Mouse (Mus musculus) adrenal gland, postnatal 4 days (tissue): ENCODE measurements around the gene Ranbp10. TPM values are rescaled to one million over a fixed set of nuclear protein-coding genes. Genes with fewer than 3 reads are reported as not detected.
"Not testable (repeated sequence)": the region's sequence is repeated elsewhere in the genome, so short reads cannot be mapped to it uniquely, and the experiment has no call there.

Source experiments
- DNase-seq, 2 experiments: peaks; one replicate each; pipeline ENCODE4 v3.0.0; 2021 to 2022; ENCODE audit warnings: low spot score in 2 of 2, mixed read lengths in 2 of 2
- total RNA-seq, 2 experiments: library from RNA; stranded (reverse); gene quantifications; 2 replicates each; pipeline ENCODE4 v1.2.3; 2021

Gene Ranbp10
- total RNA-seq, 2 experiments from 2014 or later = 36.5 to 37.6 TPM

GRCm38 (mm10) chr8:105836991-105837390 is 9.8 kb upstream of the Ranbp10 start:
- DNase-seq = no peak

DNA sequence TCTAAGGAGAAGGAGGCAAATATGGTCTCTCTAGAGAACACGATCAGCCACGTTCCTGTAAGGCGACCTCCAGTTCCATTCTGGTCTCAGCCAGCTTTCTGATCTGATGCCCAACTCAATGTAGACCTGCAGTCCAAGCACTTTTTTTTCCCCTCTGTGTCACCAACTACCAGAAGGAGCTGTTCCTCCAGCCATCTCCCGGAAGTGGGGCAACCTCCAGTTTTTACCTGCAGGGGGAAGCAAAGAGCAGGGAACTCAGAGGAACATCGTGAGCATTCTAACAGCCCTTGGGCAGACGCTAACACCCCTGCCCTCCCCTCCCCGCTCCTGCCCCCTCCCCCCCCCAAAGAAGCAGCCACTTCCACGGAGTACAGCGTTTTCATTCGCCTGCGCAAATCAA is 8.2 kb upstream of the Ranbp10 start:
- peak; percentile 28 to 60 for DNase-seq

DNA sequence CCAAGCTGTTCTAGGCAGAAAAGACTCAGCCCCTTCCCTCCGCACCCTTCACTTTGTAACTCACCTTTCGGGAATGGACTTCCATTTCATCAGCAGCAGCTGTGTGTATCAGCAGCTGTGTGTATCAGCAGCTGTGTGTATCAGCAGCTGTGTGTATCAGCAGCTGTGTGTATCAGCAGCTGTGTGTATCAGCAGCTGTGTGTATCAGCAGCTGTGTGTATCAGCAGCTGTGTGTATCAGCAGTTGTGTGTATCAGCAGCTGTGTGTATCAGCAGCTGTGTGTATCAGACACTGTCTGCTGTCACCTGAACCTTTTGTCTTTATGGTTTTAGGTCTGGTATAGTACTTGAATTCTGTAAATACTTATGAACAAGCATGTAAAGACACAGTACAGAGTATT is 6.6 kb upstream of the Ranbp10 start:
- not testable (repeated sequence) for DNase-seq

GRCm38 (mm10) chr8:105826379-105826778 is 771 bp downstream of the Ranbp10 start:
- no peak for DNase-seq

DNA sequence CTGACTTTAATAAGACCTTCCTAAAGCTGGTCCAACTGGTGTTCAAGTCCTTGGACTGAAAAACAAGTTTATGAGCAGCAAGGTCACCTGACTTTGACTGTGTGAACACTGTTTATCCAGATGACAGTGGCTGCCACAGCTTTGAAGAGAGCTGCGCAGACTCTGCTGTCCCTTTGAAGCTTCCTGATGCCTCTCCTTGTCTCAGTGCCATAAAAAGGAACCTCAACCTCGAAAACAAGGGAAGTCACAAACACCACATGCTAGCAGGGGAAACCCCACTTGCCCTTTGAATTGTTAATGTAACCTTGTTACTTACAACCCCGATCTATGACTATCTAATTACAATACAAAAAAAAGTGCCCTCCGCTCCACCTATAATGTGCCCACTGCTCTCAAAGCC is 1.6 kb downstream of the Ranbp10 start:
- no peak for DNase-seq

DNA sequence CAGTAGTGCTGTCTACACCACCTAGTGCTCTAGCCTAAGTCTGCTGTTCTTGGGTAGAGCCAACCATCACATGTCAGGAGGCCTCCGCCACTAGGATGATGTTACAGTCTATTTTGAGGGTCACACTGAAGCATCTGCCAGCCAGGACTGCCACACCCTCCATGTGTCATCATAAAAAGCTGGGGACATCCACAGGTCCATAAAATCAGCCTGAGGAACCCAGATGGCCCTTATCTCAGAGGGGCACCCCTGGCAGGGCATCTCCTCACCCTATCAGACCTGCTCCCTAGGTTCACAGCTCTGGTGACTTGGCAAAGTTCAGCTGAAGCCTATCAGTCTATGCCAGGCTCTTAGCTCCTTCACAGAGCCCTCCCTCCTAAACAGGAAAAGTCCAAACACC is 6.2 kb downstream of the Ranbp10 start:
- no peak for DNase-seq

DNA sequence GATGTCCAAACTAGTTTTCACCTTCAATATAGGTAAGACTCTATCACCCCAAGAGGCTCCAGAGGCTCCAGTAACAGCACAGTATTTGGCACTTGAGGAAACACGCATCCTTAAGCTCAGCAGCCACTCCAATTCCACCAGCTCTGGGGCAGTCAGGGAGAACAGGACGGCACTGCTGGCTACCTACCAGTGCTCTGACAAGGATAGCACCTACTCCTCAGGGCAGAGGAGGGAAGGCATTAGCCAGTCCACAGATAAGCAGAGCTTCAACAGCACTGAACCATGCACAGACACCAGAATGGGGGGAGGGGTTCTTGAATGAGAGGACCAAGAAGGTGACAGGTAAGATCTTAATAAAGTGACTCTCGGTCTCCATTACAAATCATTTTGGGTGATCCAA is 7.5 kb downstream of the Ranbp10 start:
- no peak for DNase-seq

DNA sequence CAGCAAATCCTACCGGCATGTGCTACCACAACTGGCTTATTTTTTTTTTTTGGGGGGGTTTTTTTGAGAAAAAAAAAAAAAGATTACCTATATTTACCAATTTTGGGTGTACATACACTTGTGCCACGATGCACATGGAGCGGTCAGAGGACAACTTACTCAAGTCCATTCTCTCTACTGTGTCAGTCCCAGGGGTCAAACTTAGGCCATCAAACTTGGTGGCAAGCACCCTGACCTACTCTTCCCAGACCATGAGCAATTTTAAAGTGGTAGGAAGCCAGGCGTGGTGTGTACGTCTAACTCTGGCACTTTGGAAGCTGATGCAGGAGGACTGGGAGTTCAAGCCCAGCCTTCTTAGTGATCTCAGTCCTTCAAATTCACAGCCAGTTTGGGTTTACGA is 13.9 kb downstream of the Ranbp10 start:
- no peak for DNase-seq

GRCm38 (mm10) chr8:105812511-105812910 is 14.6 kb downstream of the Ranbp10 start:
- no peak for DNase-seq

- DNase-seq = no peak
Measured at GRCm38 (mm10) chr8:105811543-105811942, 15.6 kb downstream of the Ranbp10 start.

- DNase-seq = no peak
Measured at GRCm38 (mm10) chr8:105811061-105811460, 16.1 kb downstream of the Ranbp10 start.

GRCm38 (mm10) chr8:105810245-105810786 is 16.8 kb downstream of the Ranbp10 start:
- DNase-seq = no peak

GRCm38 (mm10) chr8:105808480-105808879 is 18.7 kb downstream of the Ranbp10 start:
- DNase-seq = no peak

DNA sequence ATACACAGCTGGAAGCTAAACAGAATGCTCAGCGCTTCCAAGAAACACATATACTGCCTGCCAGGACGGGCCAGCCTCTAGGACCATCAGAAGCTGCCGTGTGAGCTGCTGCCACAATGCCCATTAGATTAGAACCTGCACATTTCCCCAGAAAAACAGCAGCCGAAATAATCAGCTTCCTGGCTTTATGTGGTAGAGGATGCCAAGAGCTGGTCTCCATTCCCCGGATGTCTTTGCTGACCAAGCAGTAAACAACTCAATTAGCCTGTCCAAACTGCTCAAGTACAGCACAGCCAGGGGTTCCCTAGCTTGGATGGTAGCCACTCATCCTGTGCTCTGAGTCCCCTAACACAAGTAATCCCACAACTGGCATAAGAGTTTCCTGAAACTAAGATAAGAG is 19.4 kb downstream of the Ranbp10 start:
- no peak for DNase-seq

DNA sequence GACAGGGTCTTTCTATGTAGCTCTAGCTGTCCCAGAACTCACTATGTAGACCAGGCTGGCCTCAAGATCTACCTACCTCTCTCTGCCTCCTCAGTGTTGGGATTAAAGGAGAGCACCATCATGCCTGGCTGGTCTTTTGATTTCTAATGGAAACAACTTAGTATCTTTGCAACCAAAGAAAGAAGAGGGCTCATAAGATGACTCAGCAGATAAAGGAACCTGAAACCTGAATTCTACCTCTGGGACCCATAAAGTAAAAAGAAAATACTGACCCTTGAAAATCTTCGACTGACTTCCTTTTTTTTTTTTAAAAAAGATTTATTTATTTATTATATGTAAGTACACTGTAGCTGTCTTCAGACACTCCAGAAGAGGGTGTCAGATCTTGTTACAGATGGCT is 21.2 kb downstream of the Ranbp10 start:
- no peak for DNase-seq

GRCm38 (mm10) chr8:105805346-105805745 is 21.8 kb downstream of the Ranbp10 start:
- DNase-seq = no peak

GRCm38 (mm10) chr8:105804797-105805196 is 22.4 kb downstream of the Ranbp10 start:
- DNase-seq = no peak

DNA sequence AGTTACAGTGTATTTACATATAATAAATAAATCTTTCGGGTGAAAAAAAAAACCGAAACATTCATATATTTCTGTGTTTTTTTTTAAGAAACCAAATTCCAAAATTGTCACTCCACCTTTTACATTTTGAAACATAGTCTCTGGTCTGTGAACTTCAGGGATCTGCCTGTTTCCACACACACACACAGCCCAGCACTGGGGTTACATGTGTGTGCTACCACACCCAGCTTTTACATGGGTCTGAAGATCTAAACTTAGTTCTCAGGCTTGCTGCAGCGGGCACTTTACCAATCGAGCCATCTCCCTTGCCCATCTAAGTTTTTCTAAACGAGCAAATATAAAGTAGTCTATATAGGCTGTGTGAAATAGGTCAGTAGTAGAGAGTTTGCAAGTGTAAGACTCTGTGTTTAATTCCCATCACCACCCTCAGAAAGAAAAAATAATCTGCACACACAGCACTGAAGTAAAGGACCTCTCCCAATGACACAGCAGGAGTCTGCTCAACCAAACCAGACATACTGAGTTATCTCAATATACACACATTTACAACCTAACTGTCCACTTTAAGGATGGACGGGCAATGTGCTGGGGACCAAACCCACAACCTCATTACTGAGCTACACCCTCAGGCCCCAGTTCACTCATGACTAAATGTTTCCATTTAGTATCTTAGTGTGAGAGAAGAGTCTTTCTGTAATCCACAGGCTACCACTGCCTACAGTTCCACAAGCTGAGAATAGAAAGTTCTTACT is 25.8 kb downstream of the Ranbp10 start:
- no peak for DNase-seq

GRCm38 (mm10) chr8:105799091-105799812 is 27.9 kb downstream of the Ranbp10 start:
- DNase-seq = peak; percentile 27 to 64

- DNase-seq = no peak
Measured at GRCm38 (mm10) chr8:105798408-105798807, 28.7 kb downstream of the Ranbp10 start.

GRCm38 (mm10) chr8:105795785-105796184 is 31.4 kb downstream of the Ranbp10 start:
- DNase-seq = no peak

DNA sequence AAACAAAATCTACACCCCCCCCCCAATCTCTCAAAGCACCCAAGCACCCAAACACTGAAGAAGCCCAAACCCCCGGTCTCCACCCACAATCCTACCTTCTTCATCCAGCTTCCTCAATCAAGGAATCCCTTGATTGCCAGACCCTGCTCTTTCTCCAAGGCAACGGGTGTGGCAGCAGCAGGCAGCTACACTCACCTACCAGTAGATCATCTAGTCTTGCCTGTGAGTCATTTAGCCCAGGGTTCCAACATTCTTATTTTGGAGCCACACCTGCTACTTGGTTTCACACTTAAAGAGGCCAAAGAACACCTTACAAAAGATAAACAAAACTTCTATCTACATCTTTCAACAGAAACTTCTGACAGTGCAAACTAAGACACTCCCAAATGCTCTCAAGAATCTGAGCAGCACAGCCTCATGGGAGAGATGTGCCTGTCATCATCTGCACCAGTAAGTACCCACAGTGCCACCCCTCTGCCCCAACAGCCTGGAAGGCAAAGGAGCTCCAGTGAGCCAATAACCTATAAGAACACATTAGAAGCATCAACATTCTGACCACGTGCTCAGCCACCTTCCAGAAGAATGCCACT is 33.0 kb downstream of the Ranbp10 start:
- no peak for DNase-seq
